Mouse (Mus musculus) heart, adult 11 months (tissue): Measurements from ENCODE around the gene Sirt1.
"Not testable (repeated sequence)": the region's sequence is repeated elsewhere in the genome, so short reads cannot be mapped to it uniquely, and the experiment has no call there.

Experiments used
- DNase-seq: peaks from one replicate; pipeline ENCODE4 v3.0.0; 2022

Sirt1 gene

GRCm38 (mm10) chr10:63386444-63386843, 4.9 kb upstream of the Sirt1 start:
- DNase-seq: peak; percentile 98

DNA sequence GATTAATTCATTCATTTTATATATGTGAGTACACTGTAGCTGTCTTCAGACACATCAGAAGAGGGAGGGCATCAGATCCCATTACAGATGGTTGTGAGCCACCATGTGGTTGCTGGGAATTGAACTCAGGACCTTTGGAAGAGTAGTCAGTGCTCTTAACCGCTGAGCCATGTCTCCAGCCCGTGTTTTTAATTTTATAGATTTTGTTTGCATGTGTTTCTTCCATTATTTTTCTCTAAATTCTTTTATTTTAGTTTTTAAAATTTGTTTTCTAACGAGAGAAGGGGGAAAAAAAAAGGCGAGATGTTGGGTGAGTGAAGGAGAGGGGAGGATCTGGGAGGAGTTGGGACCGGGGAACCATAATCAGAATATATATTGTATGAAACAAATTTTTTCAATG, 4.4 kb upstream of the Sirt1 start:
- DNase-seq: peak; percentile 4

DNA sequence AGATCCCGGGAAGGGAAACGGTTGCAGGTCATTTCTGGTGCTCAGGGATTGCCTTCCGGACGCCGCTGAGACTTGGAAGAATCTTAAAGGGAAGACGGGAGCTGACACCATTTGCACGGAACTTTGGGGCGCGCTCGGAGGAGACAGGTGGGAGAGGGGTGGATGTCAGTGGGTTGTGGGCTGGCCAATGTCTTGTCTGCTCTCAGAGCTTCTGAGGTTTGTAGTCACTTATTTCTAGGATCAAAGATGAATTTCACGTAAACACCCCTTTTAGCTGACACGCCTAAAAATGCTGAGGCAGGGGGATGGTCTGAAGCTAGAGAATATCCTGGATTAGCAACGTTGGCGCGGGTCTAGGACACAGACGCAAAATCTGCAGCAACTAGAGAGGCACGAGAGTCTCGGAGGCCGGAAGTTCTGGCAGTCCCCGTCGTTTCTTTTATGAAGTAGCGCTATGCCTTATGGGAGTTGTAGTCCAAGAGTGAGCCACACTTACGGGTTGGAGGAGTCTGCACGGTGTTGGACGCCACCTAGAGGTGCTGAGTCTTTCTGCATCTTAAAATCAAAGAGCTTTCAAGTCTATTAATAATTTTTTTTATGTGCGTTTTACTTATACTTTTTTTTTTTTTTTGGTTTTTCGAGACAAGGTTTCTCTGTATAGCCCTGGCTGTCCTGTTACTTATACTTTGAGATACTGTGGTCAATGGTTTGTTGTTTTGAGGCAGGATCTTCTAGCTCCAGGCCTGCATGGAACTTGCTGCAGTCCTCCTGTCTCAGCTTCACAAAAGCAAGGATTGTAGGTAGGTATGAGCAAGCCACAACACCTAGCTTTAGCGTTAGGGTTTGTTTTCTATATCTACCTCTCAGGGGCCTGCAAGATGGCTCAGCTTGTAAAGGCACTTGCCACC, 1.1 kb upstream of the Sirt1 start, which contains the start of gene Dnajc12:
Gene Dnajc12, plus strand, starts transcription at position 72 of the 908 bp plus-strand sequence.
- DNase-seq: peak; percentile 98

- no peak for DNase-seq
Measured at GRCm38 (mm10) chr10:63378948-63379680, 2.4 kb downstream of the Sirt1 start.

DNA sequence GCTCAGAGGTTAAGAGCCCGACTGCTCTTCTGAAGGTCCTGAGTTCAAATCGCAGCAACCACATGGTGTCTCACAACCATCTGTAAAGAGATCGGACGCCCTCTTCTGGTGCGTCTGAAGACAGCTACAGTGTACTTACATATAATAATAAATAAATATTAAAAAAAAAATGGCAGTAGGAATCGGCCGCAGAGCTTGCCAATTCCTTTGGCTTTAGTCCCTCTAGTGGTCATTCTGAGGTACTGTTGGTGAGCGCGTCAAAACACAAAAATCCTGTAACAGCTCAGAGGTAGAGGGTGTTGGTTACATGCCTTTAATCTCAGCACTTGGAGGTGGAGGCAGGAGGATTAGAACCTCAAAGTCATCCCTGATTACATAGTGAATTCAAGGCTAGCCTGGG, 4.0 kb downstream of the Sirt1 start:
- no peak for DNase-seq

DNA sequence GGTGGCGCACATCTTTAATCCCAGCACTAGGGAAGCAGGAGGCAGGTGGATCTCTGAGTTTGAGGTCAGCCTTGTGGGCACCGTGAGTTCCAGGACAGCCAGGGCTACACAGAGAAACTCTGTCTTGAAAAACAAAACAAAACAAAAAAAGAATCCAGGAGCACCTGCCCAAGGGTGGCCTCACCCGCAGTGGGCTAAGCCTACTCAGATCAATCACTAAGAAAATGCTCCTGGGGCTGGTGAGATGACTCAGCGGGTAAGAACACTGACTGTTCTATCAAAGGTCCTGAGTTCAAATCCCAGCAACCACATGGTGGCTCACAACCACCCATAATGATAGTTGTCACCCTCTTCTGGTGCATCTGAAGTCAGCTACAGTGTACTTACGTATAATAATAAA, 5.2 kb downstream of the Sirt1 start:
- peak; percentile 78 for DNase-seq

DNA sequence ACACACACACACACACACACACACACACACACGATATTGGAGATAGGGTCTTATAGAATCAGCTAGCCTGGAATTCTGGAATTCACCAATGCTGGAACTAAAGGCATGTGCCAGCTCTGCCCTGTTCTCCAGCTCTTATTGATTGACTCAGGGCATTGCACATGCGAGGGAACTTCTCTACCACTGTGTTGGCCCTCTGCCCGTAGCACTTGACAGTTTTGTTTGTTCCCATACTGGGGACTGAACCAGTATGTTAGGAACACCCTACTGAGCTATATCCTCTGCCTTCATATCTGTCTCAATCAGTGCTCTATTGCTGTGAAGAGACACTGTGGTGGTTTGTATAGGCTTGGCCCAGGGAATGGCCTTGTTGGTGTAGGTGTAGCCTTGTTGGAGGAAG, 13.5 kb downstream of the Sirt1 start:
- no peak for DNase-seq

DNA sequence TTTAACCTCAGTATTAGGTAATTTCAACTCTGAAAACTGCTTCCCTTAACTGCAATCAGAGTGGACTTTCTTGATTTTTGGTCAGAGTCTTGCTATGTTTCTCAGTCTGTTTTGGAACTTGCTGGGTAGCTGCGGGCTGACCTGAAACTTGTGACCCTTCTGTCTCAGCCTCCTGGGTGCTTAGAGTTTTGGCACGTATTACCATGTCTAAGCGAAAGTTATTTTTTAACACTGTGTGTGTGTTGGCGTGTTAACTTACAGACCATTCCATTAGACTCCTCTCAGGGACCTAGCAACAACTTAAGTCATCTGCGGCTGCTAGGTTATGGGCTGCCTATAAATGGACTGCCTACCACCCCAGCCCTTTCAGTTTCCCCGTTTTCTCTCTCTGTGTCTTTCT, 14.1 kb downstream of the Sirt1 start:
- DNase-seq: no peak

DNA sequence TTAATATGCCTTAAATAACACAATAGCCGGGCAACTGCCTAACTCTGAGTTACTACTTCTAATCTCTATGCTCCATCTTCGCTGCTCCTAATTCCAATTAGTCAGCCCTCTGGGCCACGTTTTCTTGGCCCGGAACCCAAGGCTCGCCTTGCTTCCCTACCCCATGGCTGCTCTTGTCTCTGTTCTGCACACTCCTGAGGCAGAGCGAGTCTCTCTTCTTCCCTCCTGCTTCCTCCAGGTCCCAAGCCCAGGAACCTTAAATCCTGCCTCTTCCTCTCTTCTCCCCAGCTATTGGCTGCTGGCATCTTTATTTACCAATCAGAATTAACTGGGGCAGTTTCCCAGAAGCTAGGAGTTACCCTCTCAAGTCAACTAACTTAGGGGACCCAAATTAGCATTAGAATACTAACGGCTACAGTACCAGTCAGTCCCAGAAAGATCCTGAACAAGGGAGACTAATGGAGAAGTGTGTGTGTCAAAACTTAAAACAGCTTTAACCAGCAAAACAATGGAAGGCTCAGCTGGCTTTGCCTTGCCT, 15.5 kb downstream of the Sirt1 start:
- DNase-seq: no peak

- DNase-seq: no peak
Measured at GRCm38 (mm10) chr10:63360502-63360901, 21.0 kb downstream of the Sirt1 start.

GRCm38 (mm10) chr10:63352111-63352510, 29.4 kb downstream of the Sirt1 start:
- DNase-seq: no peak

- DNase-seq: not testable (repeated sequence)
Measured at GRCm38 (mm10) chr10:63351099-63351498, 30.4 kb downstream of the Sirt1 start.

- DNase-seq: peak; percentile 55
Measured at GRCm38 (mm10) chr10:63350666-63351065, 30.8 kb downstream of the Sirt1 start.

GRCm38 (mm10) chr10:63348291-63348690, 33.2 kb downstream of the Sirt1 start:
- peak; percentile 33 for DNase-seq

- peak; percentile 64 for DNase-seq
Measured at GRCm38 (mm10) chr10:63344751-63345150, 36.8 kb downstream of the Sirt1 start.

GRCm38 (mm10) chr10:63341351-63341750, 40.2 kb downstream of the Sirt1 start:
- no peak for DNase-seq

GRCm38 (mm10) chr10:63338914-63339643, 42.4 kb downstream of the Sirt1 start:
- peak; percentile 100 for DNase-seq

DNA sequence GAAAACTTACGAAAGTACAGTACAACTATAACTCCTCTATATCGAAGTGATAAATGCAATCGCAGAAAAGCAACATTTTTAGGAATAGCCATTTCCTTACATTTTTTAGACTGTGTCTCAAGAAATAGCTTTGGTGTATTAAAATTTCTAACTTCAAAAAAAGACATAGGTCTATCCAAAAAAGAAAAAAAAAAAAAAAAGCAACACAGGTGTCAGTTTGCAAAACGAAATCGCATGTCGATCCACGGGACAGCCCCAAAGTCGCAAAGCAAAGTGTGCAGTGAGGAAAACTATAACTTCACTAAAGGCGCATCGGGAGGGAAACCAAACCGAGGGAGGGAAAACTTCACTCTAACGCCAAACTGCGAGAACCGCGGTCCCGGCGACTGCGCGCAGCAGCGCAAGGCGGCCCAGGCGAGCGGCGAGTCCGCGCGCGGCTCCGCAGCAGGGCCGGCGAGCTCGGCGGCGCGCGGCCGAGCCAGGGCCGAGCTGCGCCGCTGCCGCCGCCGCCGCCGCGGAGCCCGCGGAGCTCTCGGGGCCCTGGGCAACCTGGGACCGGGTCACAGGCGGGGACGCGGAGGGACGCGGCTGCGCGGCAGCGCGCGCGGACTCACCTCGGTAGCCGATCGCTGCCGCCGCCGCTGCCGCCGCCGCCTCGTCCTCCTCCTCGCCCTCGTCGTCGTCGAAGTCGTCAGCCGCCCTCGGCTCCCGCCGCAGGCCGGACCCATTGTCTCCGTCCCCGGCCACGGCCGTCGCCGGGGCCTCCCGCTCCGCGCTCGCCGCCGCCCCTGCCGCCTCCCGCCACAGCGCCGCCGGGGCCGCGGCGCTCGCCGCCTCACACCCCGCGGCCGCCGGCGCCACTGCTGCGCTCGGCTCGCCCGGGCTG, 43.3 kb downstream of the Sirt1 start:
- DNase-seq: peak; percentile 98

- DNase-seq: no peak
Measured at GRCm38 (mm10) chr10:63337326-63337725, 44.2 kb downstream of the Sirt1 start.

DNA sequence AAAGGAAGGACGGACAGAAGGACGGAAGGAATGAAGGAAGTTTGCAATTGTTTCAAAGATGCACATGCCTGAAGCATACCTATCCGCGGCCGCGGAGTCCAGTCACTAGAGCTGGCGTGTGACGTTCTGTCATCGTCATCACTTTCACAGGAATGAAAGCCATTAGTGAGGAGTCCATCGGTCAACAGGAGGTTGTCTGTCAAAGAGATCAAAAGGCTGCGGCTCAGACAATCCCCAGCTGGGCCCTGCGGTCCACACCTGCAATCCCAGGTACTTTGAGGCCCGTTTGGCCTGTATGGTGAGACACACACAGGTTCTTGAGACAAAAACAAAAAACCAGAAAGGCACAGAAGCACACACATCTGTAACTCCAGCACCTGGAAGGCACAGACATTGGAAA, 44.6 kb downstream of the Sirt1 start:
- DNase-seq: peak; percentile 81

DNA sequence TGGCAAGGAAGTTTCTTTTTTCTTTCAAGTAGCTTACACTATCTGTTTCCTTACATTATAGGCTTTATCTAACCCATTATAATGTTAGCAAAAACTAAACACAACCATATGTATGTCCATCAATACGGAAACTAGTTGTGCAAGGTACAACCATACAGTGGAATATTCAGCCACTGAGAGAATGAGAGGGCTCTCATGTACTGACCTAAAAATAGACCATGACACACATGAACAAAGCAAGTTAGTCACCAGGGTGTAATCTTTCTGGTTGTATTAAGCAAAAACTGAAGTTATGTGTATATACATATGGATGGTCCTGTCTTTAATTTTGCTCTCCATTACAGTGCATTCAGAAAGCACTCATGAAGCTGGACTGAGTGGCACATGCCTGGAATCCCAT, 54.4 kb downstream of the Sirt1 start:
- no peak for DNase-seq

DNA sequence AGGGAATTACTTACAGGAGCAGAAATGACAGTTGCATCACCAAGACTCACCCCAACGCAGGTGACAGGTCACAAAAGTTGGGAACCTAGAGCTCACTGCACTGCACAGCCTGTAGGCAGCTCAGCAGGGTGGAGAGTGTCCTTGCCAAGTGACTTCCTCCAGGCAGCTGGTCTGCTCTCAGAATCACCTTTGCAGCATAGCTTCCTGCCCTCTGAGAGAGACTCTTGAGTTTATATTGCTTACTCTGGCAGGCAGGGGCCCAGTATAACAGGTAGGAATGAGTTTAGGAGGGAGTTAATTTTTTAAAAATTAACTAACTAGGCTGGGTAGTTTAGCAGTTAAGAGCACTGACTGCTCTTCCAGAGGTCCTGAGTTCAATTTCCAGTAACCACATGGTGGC, 67.8 kb downstream of the Sirt1 start:
- DNase-seq: peak; percentile 69
